Mouse (Mus musculus) ES-Bruce4 (cell line): Measurements from ENCODE around the gene Tnfrsf9. TPM values are rescaled to one million over a fixed set of nuclear protein-coding genes. Genes with fewer than 3 reads are reported as not detected.
"Not testable (repeated sequence)": the region's sequence is repeated elsewhere in the genome, so short reads cannot be mapped to it uniquely, and the experiment has no call there.

Experiments used
- H3K27ac ChIP-seq: 2 replicates; pipeline ENCODE4 v1.5.1; 2012; ENCODE audit warnings: low read length, inconsistent platforms; ENCODE audit not compliant: insufficient read depth
- H3K27me3 ChIP-seq: 2 replicates; pipeline ENCODE4 v1.6.1; 2012; ENCODE audit warnings: mild to moderate bottlenecking, low read length, inconsistent platforms; ENCODE audit not compliant: control insufficient read depth, poor library complexity, insufficient read depth, severe bottlenecking
- H3K36me3 ChIP-seq: 2 replicates; pipeline ENCODE4 v1.6.1; 2012; ENCODE audit warnings: inconsistent platforms, mild to moderate bottlenecking, low read length, moderate library complexity; ENCODE audit not compliant: control insufficient read depth, poor library complexity, insufficient read depth, severe bottlenecking
- H3K4me1 ChIP-seq: one replicate; pipeline ENCODE4 v1.8.1; 2011; ENCODE audit warnings: low read length; ENCODE audit not compliant: control insufficient read depth, insufficient read depth
- H3K4me3 ChIP-seq: 2 replicates; pipeline ENCODE4 v1.5.1; 2011; ENCODE audit warnings: low read depth, mild to moderate bottlenecking, low read length
- H3K9ac ChIP-seq: 2 replicates; pipeline ENCODE4 v1.6.1; 2012; ENCODE audit warnings: low read depth, mild to moderate bottlenecking, inconsistent platforms; ENCODE audit not compliant: poor library complexity, severe bottlenecking
- H3K9me3 ChIP-seq: replicated peaks from 2 replicates; pipeline ENCODE4 v1.6.1; 2012; ENCODE audit warnings: mild to moderate bottlenecking, low read length, inconsistent platforms; ENCODE audit not compliant: control insufficient read depth, poor library complexity, insufficient read depth, severe bottlenecking
- CTCF ChIP-seq: IDR thresholded peaks from one replicate; pipeline ENCODE4 v1.8.1; 2011; ENCODE audit warnings: low read depth, low read length
- EP300 ChIP-seq: IDR thresholded peaks from 2 replicates; pipeline ENCODE4 v1.6.1; 2011; ENCODE audit warnings: low read depth, low read length; ENCODE audit not compliant: insufficient read depth
- POLR2A ChIP-seq: IDR thresholded peaks from one replicate; pipeline ENCODE4 v1.8.1; 2011; ENCODE audit warnings: low read length; ENCODE audit not compliant: insufficient read depth
- polyA plus RNA-seq: library from polyadenylated mRNA; stranded (reverse); fragments of >200 nt; gene quantifications from 2 replicates; pipeline ENCODE4 v1.2.4, GENCODE M21; 2011; ENCODE audit warnings: low read depth; ENCODE audit not compliant: missing spikeins, insufficient read depth, insufficient read length

The Tnfrsf9 gene
- polyA plus RNA-seq, 1 experiment, result 1.6 TPM

GRCm38 (mm10) chr4:150869276-150870197, 44.8 kb upstream of the Tnfrsf9 start:
- Histone ChIP-seq H3K36me3 (peaks cover 26% of the 10 kb centered on the region), H3K9me3 (no peaks in the 10 kb centered on the region), H3K27me3 (no peaks in the 10 kb centered on the region), H3K4me3 (no peak overlapping the region), H3K9ac (no peak overlapping the region), H3K4me1 (no peaks in the 10 kb centered on the region), H3K27ac (no peak overlapping the region)
- TF ChIP-seq CTCF (no peak), EP300 (no peak), POLR2A (no peak)

GRCm38 (mm10) chr4:150870963-150871391, 43.4 kb upstream of the Tnfrsf9 start:
- TF ChIP-seq POLR2A (no peak), CTCF (no peak), EP300 (no peak)
- Histone ChIP-seq H3K9me3 (no peaks in the 10 kb centered on the region), H3K4me3 (no peak overlapping the region), H3K36me3 (peaks cover 18% of the 10 kb centered on the region), H3K4me1 (no peaks in the 10 kb centered on the region), H3K9ac (no peak overlapping the region), H3K27me3 (no peaks in the 10 kb centered on the region), H3K27ac (no peak overlapping the region)

GRCm38 (mm10) chr4:150871392-150872138, 42.8 kb upstream of the Tnfrsf9 start:
- H3K36me3 ChIP-seq, result peaks cover 12% of the 10 kb centered on the region
- no peak overlapping the region for H3K9ac ChIP-seq
- 0 out of 2 replicates have a peak, but pooled peaks have one; percentile 14 for TF ChIP-seq EP300
- no peak for TF ChIP-seq POLR2A
- H3K4me3 ChIP-seq, result no peak overlapping the region
- no peaks in the 10 kb centered on the region for H3K4me1 ChIP-seq
- no peaks in the 10 kb centered on the region for H3K27me3 ChIP-seq
- H3K9me3 ChIP-seq, result no peaks in the 10 kb centered on the region
- H3K27ac ChIP-seq, result no peak overlapping the region

- H3K9me3 ChIP-seq, result no peaks in the 10 kb centered on the region
- H3K27ac ChIP-seq, result no peak overlapping the region
- H3K27me3 ChIP-seq, result no peaks in the 10 kb centered on the region
- no peaks in the 10 kb centered on the region for H3K4me1 ChIP-seq
- H3K9ac ChIP-seq, result no peak overlapping the region
- H3K36me3 ChIP-seq, result 0 out of 2 replicates have a peak, but pooled peaks cover 7% of the 10 kb centered on the region
- TF ChIP-seq CTCF, result no peak
- no peak for TF ChIP-seq EP300
- no peak for TF ChIP-seq POLR2A
- H3K4me3 ChIP-seq, result no peak overlapping the region
Measured at GRCm38 (mm10) chr4:150872139-150872651, 42.2 kb upstream of the Tnfrsf9 start.

- no peaks in the 10 kb centered on the region for H3K4me1 ChIP-seq
- no peak overlapping the region for H3K27ac ChIP-seq
- no peaks in the 10 kb centered on the region for H3K9me3 ChIP-seq
- H3K4me3 ChIP-seq, result no peak overlapping the region
- H3K27me3 ChIP-seq, result no peaks in the 10 kb centered on the region
- H3K36me3 ChIP-seq, result 0 out of 2 replicates have a peak, but pooled peaks cover 4% of the 10 kb centered on the region
- no peak for TF ChIP-seq CTCF
- H3K9ac ChIP-seq, result no peak overlapping the region
Measured at GRCm38 (mm10) chr4:150872681-150873080, 41.7 kb upstream of the Tnfrsf9 start.

GRCm38 (mm10) chr4:150874416-150874815, 39.9 kb upstream of the Tnfrsf9 start:
- H3K4me3 ChIP-seq, H3K9ac ChIP-seq, H3K4me1 ChIP-seq, H3K36me3 ChIP-seq, H3K27me3 ChIP-seq, H3K27ac ChIP-seq, H3K9me3 ChIP-seq: not testable (repeated sequence)
